Mouse (Mus musculus) c-Kit-negative CD71-positive TER-119-positive erythroid progenitor cells, embryonic 14.5 days (primary cell): ENCODE data around the gene Dkk3.

Source experiments
- DNase-seq: peaks from one replicate; pipeline ENCODE4 v3.0.0-alpha.2; 2013; ENCODE audit warnings: low read depth, low spot score

Dkk3 gene

DNA sequence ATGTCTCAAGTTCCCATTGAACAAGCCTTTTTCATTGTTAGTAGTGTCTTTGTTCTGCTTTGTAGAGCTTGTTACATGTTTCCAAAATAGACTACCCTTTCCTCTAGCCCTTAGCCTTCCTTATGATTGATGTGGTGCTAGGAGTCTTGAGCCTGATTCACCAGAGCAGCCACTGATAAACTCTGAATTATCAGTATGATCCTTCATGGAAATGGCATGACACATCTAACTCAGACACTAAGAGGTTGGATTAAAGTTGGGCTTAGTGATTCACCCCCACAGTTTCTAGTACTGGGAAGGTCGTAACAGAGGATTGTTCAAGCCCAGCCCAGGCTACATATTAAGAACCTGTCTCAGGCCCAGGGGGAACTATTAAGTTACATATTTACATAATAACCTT, 76.2 kb downstream of the Dkk3 start:
- DNase-seq = no peak

DNA sequence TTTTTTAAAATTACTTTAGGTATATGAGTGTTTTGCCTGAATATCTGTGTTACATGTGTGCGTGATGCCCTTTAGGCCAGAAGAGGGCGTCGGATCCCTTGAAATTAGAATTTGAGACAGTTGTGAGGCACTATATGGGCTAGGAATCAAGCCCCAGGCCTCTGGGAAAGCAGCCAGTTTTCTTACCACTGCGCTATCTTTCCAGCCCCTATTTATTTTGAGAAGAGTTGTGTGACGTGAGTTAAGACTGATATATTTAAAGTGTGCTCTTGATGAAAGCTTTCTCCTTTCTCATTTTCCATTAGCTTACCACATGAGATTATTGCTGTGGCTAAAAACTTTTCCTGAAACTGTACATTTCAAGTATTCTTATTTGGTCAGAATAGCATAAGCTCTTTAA, 84.0 kb downstream of the Dkk3 start:
- DNase-seq = no peak
